In genomic region chr13:95617082-95617670, GRCm38 (mm10) we compare ENCODE assay signal across 7 mouse cellular contexts. TPM values are rescaled to one million over a fixed set of nuclear protein-coding genes. Genes with fewer than 3 reads are reported as not detected.
A peak's percentile ranks its signal among the peaks of the same experiment; 100 is the strongest.
DNase-seq lines count a peak whose midpoint lies in the region; ATAC-seq and TF ChIP-seq lines count a peak whose summit lies in the region.

No protein-coding gene starts in this region.

- H3K4me2 ChIP-seq in forebrain, embryonic 15.5 days (replicated peaks) = peak overlapping the region; percentile 61
- H3K4me2 ChIP-seq in stomach, postnatal 0 days (replicated peaks; ENCODE audit: low read depth) = peak overlapping the region; percentile 66

- H3K27me3 ChIP-seq in ES-Bruce4 (ENCODE audit: control insufficient read depth, insufficient read depth, low read length, poor library complexity, severe bottlenecking) = no peaks in the 10 kb centered on the region
- H3K27me3 ChIP-seq in forebrain, embryonic 15.5 days = no peaks in the 10 kb centered on the region
- H3K27me3 ChIP-seq in liver, adult 2 months (ENCODE audit: control insufficient read depth, insufficient read depth, low read length) = no peaks in the 10 kb centered on the region
- no peaks in the 10 kb centered on the region for H3K27me3 ChIP-seq in stomach, postnatal 0 days (ENCODE audit: control insufficient read depth, insufficient read depth, low read length)

- no peak for ATAC-seq in forebrain, embryonic 15.5 days (replicated peaks)
- no peak for ATAC-seq in stomach, postnatal 0 days (ENCODE audit: low FRiP score, low TSS enrichment)

- H3K27ac ChIP-seq in ES-Bruce4 (ENCODE audit: insufficient read depth, low read length) = no peak overlapping the region
- no peak overlapping the region for H3K27ac ChIP-seq in forebrain, embryonic 15.5 days (replicated peaks)
- H3K27ac ChIP-seq in liver, adult 2 months (replicated peaks; ENCODE audit: insufficient read depth, low read depth, low read length) = 0 out of 2 replicates have a peak overlapping the region, but pooled peaks have one; percentile 3
- H3K27ac ChIP-seq in stomach, postnatal 0 days (replicated peaks) = no peak overlapping the region

- TF ChIP-seq POLR2A in ES-Bruce4 (IDR thresholded peaks at IDR 0.05; ENCODE audit: insufficient read depth, low read length) = no peak
- TF ChIP-seq POLR2A in liver, adult 2 months (IDR thresholded peaks at IDR 0.05; ENCODE audit: extremely low read depth, insufficient read depth, low read length) = no peak

- H3K9me3 ChIP-seq in ES-Bruce4 (replicated peaks; ENCODE audit: control insufficient read depth, insufficient read depth, low read length, poor library complexity, severe bottlenecking) = no peaks in the 10 kb centered on the region
- H3K9me3 ChIP-seq in forebrain, embryonic 15.5 days = no peaks in the 10 kb centered on the region
- H3K9me3 ChIP-seq in stomach, postnatal 0 days (ENCODE audit: control insufficient read depth, low read length) = no peaks in the 10 kb centered on the region

- H3K9ac ChIP-seq in ES-Bruce4 (ENCODE audit: low read depth, poor library complexity, severe bottlenecking) = peak overlapping the region; percentile 55; the same call in 1 of the 2 replicates
- H3K9ac ChIP-seq in forebrain, embryonic 15.5 days (replicated peaks) = peak overlapping the region; percentile 83
- H3K9ac ChIP-seq in liver, adult 2 months (ENCODE audit: low read depth, low read length) = peak overlapping the region; percentile 1; the same call in 1 of the 2 replicates
- peak overlapping the region; percentile 78 for H3K9ac ChIP-seq in stomach, postnatal 0 days (ENCODE audit: low read length)

- 5% methylated on average over 17 of the region's 17 CpGs for WGBS in forebrain, embryonic 15.5 days
- 24% methylated on average over 17 of the region's 17 CpGs for WGBS in liver, adult 2 months
- WGBS in stomach, postnatal 0 days = 13% methylated on average over 17 of the region's 17 CpGs

- no peak for TF ChIP-seq CTCF in ES-Bruce4 (IDR thresholded peaks at IDR 0.05; ENCODE audit: low read depth, low read length)
- no peak for TF ChIP-seq CTCF in liver, adult 2 months (IDR thresholded peaks at IDR 0.05; ENCODE audit: low read depth, low read length)
- no peak for TF ChIP-seq CTCF in stomach, postnatal 0 days (IDR thresholded peaks at IDR 0.05; ENCODE audit: low read depth)

- intact Hi-C loops in left cerebral cortex, postnatal 14 days (cut with DNase I) = no loop called here

- peaks cover 11% of the 10 kb centered on the region; the same call in 1 of the 2 replicates for H3K79me2 ChIP-seq in liver, adult 2 months (ENCODE audit: control insufficient read depth, insufficient read depth, low read length)

- H3K4me3 ChIP-seq in ES-Bruce4 (ENCODE audit: low read depth, low read length) = peak overlapping the region; percentile 66; the same call in 1 of the 2 replicates
- peak overlapping the region; percentile 81 for H3K4me3 ChIP-seq in forebrain, embryonic 15.5 days
- H3K4me3 ChIP-seq in liver, adult 2 months (ENCODE audit: insufficient read depth, low read depth, low read length) = peak overlapping the region; percentile 98
- H3K4me3 ChIP-seq in stomach, postnatal 0 days (ENCODE audit: low read depth, low read length) = peak overlapping the region; percentile 61

- peak; percentile 41 for DNase-seq in CD4-positive, CD25-positive, alpha-beta regulatory T cell, adult 2 months (ENCODE audit: low read depth, low spot score)
- no peak for DNase-seq in liver, adult 2 months (ENCODE audit: extremely low read depth, low read depth, low spot score)
- no peak for DNase-seq in stomach, postnatal 0 days (ENCODE audit: low spot score)
- DNase-seq in cerebellum, postnatal 10 days = no peak
- DNase-seq in left cerebral cortex, postnatal 14 days (ENCODE audit: low spot score in 2 of 2) = no peak

- H3K4me1 ChIP-seq in ES-Bruce4 (ENCODE audit: control insufficient read depth, insufficient read depth, low read length) = peaks cover 4% of the 10 kb centered on the region
- H3K4me1 ChIP-seq in forebrain, embryonic 15.5 days = peaks cover 30% of the 10 kb centered on the region
- H3K4me1 ChIP-seq in liver, adult 2 months (ENCODE audit: control insufficient read depth, insufficient read depth, low read length) = peaks cover 14% of the 10 kb centered on the region; the same call in 1 of the 2 replicates
- 0 out of 2 replicates have a peak, but pooled peaks cover 3% of the 10 kb centered on the region for H3K4me1 ChIP-seq in stomach, postnatal 0 days (replicated peaks; ENCODE audit: control insufficient read depth, insufficient read depth)

- H3K36me3 ChIP-seq in ES-Bruce4 (ENCODE audit: control insufficient read depth, insufficient read depth, low read length, poor library complexity, severe bottlenecking) = no peaks in the 10 kb centered on the region
- no peaks in the 10 kb centered on the region for H3K36me3 ChIP-seq in forebrain, embryonic 15.5 days
- H3K36me3 ChIP-seq in liver, adult 2 months (ENCODE audit: control insufficient read depth, insufficient read depth, low read length) = no peaks in the 10 kb centered on the region
- H3K36me3 ChIP-seq in stomach, postnatal 0 days (ENCODE audit: control insufficient read depth, insufficient read depth, low read length) = no peaks in the 10 kb centered on the region

- TF ChIP-seq EP300 in ES-Bruce4 (IDR thresholded peaks at IDR 0.05; ENCODE audit: insufficient read depth, low read depth, low read length) = no peak
- TF ChIP-seq EP300 in stomach, postnatal 0 days (optimal IDR thresholded peaks at IDR 0.05) = no peak

RNA-seq across cellular contexts. Expression of gene F2r, which starts 1.1 kb away (rescaled TPM):
- 34.0 and 36.7 TPM in 2 replicates for polyA plus RNA-seq in ES-Bruce4 (2011; ENCODE audit: insufficient read depth, insufficient read length, low read depth, missing spikeins)
- polyA plus RNA-seq in forebrain, embryonic 15.5 days (2015; fragmentation: Nextera tagmentation; extraction: Ambion mirVana) = 78.9 and 82.8 TPM in 2 replicates
- 10.0 and 11.4 TPM in 2 replicates for total RNA-seq in liver, adult 2 months (2014; rRNA removed)
- polyA plus RNA-seq in liver, adult 2 months (2012; rRNA removed) = 7.4 and 7.8 TPM in 2 replicates
- 20.1 and 23.0 TPM in 2 replicates for polyA plus RNA-seq in stomach, postnatal 0 days (2015; fragmentation: Nextera tagmentation; extraction: Ambion mirVana)
- total RNA-seq in left cerebral cortex, postnatal 14 days (2021) = 1 to 10 TPM; 5.8 to 6.7 TPM

Comparison
In these comparisons a context has a peak if more than half of its experiments do, and no peak if none do; other contexts are left out.
1. H3K9ac ChIP-seq: peak in every context shown above with its lines; median percentile 83 in forebrain, embryonic 15.5 days; 78 in stomach, postnatal 0 days; 55 in ES-Bruce4; 1 in liver, adult 2 months.